ENCODE assay signal across 28 mouse cellular contexts in the genomic region with DNA sequence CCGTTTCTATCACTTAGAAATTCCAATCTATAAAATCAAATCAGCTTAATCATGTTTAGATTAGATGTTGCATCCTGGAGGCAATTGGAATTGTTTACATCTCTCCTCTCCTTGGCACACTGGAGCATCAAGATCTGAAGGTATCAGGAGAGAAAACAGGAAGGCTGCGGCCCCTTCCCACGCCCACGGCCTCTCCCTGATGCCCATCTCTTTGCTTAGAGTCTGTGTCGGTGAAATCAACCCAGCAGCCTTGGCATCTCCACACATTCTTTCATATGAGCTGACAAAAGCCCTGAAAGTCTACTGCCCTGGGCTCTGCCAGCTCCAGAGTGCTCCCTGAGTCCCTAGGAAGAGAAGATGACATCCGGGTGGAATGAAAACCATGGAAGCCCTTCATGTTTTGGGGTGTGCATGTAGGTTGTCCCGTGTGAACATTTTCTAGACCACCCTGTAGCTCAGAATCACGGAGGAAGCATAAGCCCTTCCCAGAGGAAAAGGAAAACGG. TPM values are rescaled to one million over a fixed set of nuclear protein-coding genes. Genes with fewer than 3 reads are reported as not detected.
DNase-seq lines count a peak whose midpoint lies in the region; ATAC-seq and TF ChIP-seq lines count a peak whose summit lies in the region.
"Had no signal": no experiment of that assay in that cellular context is flagged by ENCODE, and none has a peak within 500 bp of the region (broad histone marks: within the 10 kb centered on the region; RNA-seq: fewer than 3 reads in every experiment).

No protein-coding gene starts in this region.

- H3K9me3 ChIP-seq in midbrain, postnatal 0 days (ENCODE audit: low read length), result no peaks in the 10 kb centered on the region
- no peaks in the 10 kb centered on the region for H3K9me3 ChIP-seq in midbrain, embryonic 16.5 days (replicated peaks; ENCODE audit: control insufficient read depth, low read length, poor library complexity, severe bottlenecking)
- H3K9me3 ChIP-seq: embryonic facial prominence, embryonic 10.5 days; embryonic facial prominence, embryonic 15.5 days; forebrain, embryonic 13.5 days; limb, embryonic 13.5 days; liver, embryonic 13.5 days; neural tube, embryonic 15.5 days had no signal

- TF ChIP-seq CTCF in heart, adult 2 months (IDR thresholded peaks at IDR 0.05), result no peak
- TF ChIP-seq CTCF in left cerebral cortex, adult 2 months (IDR thresholded peaks at IDR 0.05), result no peak
- TF ChIP-seq CTCF in midbrain, postnatal 0 days (IDR thresholded peaks at IDR 0.05), result no peak

- peak overlapping the region; percentile 37; the same call in 1 of the 2 replicates for H3K9ac ChIP-seq in heart, adult 2 months (ENCODE audit: low read depth, low read length)
- no peak overlapping the region for H3K9ac ChIP-seq in midbrain, postnatal 0 days (replicated peaks; ENCODE audit: low read length, poor library complexity, severe bottlenecking)
- no peak overlapping the region for H3K9ac ChIP-seq in midbrain, embryonic 16.5 days (ENCODE audit: low read depth, low read length)
- H3K9ac ChIP-seq: embryonic facial prominence, embryonic 15.5 days; forebrain, embryonic 13.5 days; hindbrain, embryonic 14.5 days; limb, embryonic 13.5 days; liver, embryonic 13.5 days; neural tube, embryonic 15.5 days had no signal

- no peak for TF ChIP-seq EP300 in heart, adult 2 months (IDR thresholded peaks at IDR 0.05; ENCODE audit: insufficient read depth, low read depth, low read length)

- peaks cover 30% of the 10 kb centered on the region for H3K4me1 ChIP-seq in heart, adult 2 months (ENCODE audit: control insufficient read depth, insufficient read depth, low read length)
- no peaks in the 10 kb centered on the region for H3K4me1 ChIP-seq in midbrain, postnatal 0 days (ENCODE audit: insufficient read depth, low read length)
- H3K4me1 ChIP-seq in midbrain, embryonic 16.5 days (ENCODE audit: control insufficient read depth, insufficient read depth, low read length), result peaks cover 7% of the 10 kb centered on the region

- H3K4me2 ChIP-seq in midbrain, postnatal 0 days (ENCODE audit: low read depth, low read length, poor library complexity, severe bottlenecking), result no peak overlapping the region
- no peak overlapping the region for H3K4me2 ChIP-seq in midbrain, embryonic 16.5 days (ENCODE audit: low read length)
- H3K4me2 ChIP-seq: embryonic facial prominence, embryonic 15.5 days; forebrain, embryonic 13.5 days; heart, embryonic 11.5 days; hindbrain, embryonic 14.5 days; limb, embryonic 13.5 days; liver, embryonic 13.5 days; midbrain, embryonic 11.5 days; neural tube, embryonic 15.5 days had no signal

- no peaks in the 10 kb centered on the region for H3K79me2 ChIP-seq in heart, adult 2 months (replicated peaks; ENCODE audit: control insufficient read depth, insufficient read depth, low read length)

- H3K27me3 ChIP-seq in heart, adult 2 months (ENCODE audit: control insufficient read depth, insufficient read depth, low read length), result no peaks in the 10 kb centered on the region
- no peaks in the 10 kb centered on the region for H3K27me3 ChIP-seq in midbrain, postnatal 0 days (ENCODE audit: insufficient read depth, low read length)
- no peaks in the 10 kb centered on the region for H3K27me3 ChIP-seq in midbrain, embryonic 16.5 days (ENCODE audit: control insufficient read depth, insufficient read depth, low read depth, low read length)
- H3K27me3 ChIP-seq: embryonic facial prominence, embryonic 15.5 days; forebrain, embryonic 13.5 days had no signal

- H3K4me3 ChIP-seq in heart, adult 2 months, result no peak overlapping the region
- no peak overlapping the region for H3K4me3 ChIP-seq in left cerebral cortex, adult 2 months
- H3K4me3 ChIP-seq in midbrain, postnatal 0 days (ENCODE audit: low read depth, low read length), result no peak overlapping the region
- H3K4me3 ChIP-seq in midbrain, embryonic 16.5 days (ENCODE audit: low read depth, low read length), result no peak overlapping the region
- H3K4me3 ChIP-seq: embryonic facial prominence, embryonic 10.5 days; embryonic facial prominence, embryonic 15.5 days; forebrain, embryonic 13.5 days; limb, embryonic 13.5 days; liver, embryonic 13.5 days; neural tube, embryonic 15.5 days had no signal

- intact Hi-C loops in heart, adult 2 months (cut with DNase I), result loop anchor here (5.0 kb wide), 1 partner anchor 34 kb away; no protein-coding TSS in a partner anchor
- intact Hi-C loops in left cerebral cortex, adult 2 months (cut with DNase I), result no loop called here

- peaks cover 30% of the 10 kb centered on the region for H3K36me3 ChIP-seq in heart, adult 2 months (ENCODE audit: control insufficient read depth, insufficient read depth, low read length)
- H3K36me3 ChIP-seq in midbrain, postnatal 0 days (ENCODE audit: insufficient read depth, low read length), result no peaks in the 10 kb centered on the region
- no peaks in the 10 kb centered on the region for H3K36me3 ChIP-seq in midbrain, embryonic 16.5 days (ENCODE audit: control insufficient read depth, insufficient read depth, low read length)
- H3K36me3 ChIP-seq: embryonic facial prominence, embryonic 10.5 days; embryonic facial prominence, embryonic 15.5 days; limb, embryonic 13.5 days; liver, embryonic 13.5 days; neural tube, embryonic 15.5 days had no signal

- ATAC-seq in midbrain, postnatal 0 days (ENCODE audit: low FRiP score), result no peak
- no peak for ATAC-seq in midbrain, embryonic 16.5 days
- ATAC-seq: activated CD4-positive, CD25-positive, alpha-beta regulatory T cell, adult 4 months; CD4-positive, CD25-positive, alpha-beta regulatory T cell, adult 4 months; forebrain, embryonic 13.5 days had no signal

- H3K27ac ChIP-seq in heart, adult 2 months, result peak overlapping the region; percentile 48
- H3K27ac ChIP-seq in left cerebral cortex, adult 2 months, result peak overlapping the region; percentile 12
- 0 out of 2 replicates have a peak overlapping the region, but pooled peaks have one; percentile 26 for H3K27ac ChIP-seq in midbrain, postnatal 0 days (ENCODE audit: low read depth, low read length)
- H3K27ac ChIP-seq in midbrain, embryonic 16.5 days (ENCODE audit: low read length), result no peak overlapping the region
- H3K27ac ChIP-seq: embryonic facial prominence, embryonic 15.5 days; forebrain, embryonic 13.5 days; hindbrain, embryonic 14.5 days; limb, embryonic 13.5 days; liver, embryonic 13.5 days; neural tube, embryonic 15.5 days had no signal

- no peak for DNase-seq in heart, adult 2 months
- DNase-seq in heart, adult 8-10 months (ENCODE audit: low spot score), result no peak
- DNase-seq in left cerebral cortex, adult 2 months (ENCODE audit: extremely low spot score in 1 of 2, low spot score in 2 of 2), result no peak
- DNase-seq in left cerebral cortex, adult 9 months (ENCODE audit: low spot score in 2 of 2), result no peak
- no peak for DNase-seq in midbrain, postnatal 0 days (ENCODE audit: low spot score)
- DNase-seq in lung, postnatal 36 days, result peak; percentile 58
- no peak for DNase-seq in urinary bladder, postnatal 36 days (ENCODE audit: low spot score in 2 of 2)
- DNase-seq: adrenal gland, adult 2 months; adrenal gland, postnatal 36 days; cerebellum, adult 8-10 months; cerebellum, postnatal 25 days; kidney, adult 18-20 months; kidney, postnatal 4 days; liver, embryonic 13.5 days; retina, postnatal 1 day; right cerebral cortex, postnatal 14 days; thymus, postnatal 4 days had no signal

- 52% methylated on average over 9 of the region's 9 CpGs for WGBS in heart, adult 2 months
- 68% methylated on average over 9 of the region's 9 CpGs for WGBS in midbrain, postnatal 0 days
- WGBS in midbrain, embryonic 16.5 days, result 72% methylated on average over 9 of the region's 9 CpGs

- TF ChIP-seq POLR2A in heart, adult 2 months (IDR thresholded peaks at IDR 0.05; ENCODE audit: insufficient read depth, low read depth, low read length), result no peak

RNA-seq across cellular contexts. Expression of a gene that starts 48.1 kb away (rescaled TPM):
- total RNA-seq in heart, adult 2 months (2021), result 100 to 1,000 TPM; 149 to 150 TPM
- 15.7 and 23.7 TPM in 2 replicates for polyA plus RNA-seq in heart, adult 2 months (2012; rRNA removed)
- total RNA-seq in heart, adult 8-10 months (2022), result 100 to 1,000 TPM; 105 to 204 (median 152) TPM
- total RNA-seq in left cerebral cortex, adult 2 months (2021), result 100 to 1,000 TPM in 1 of 2 experiments, 10 to 100 TPM in 1; 92.9 to 111 TPM
- total RNA-seq in midbrain, postnatal 0 days (2014; rRNA removed), result 8.3 and 12.6 TPM in 2 replicates
- polyA plus RNA-seq in midbrain, postnatal 0 days (2015; fragmentation: Nextera tagmentation; extraction: Ambion mirVana), result 5.5 and 6.1 TPM in 2 replicates
- 5.4 and 6.4 TPM in 2 replicates for polyA plus RNA-seq in midbrain, embryonic 16.5 days (2015; fragmentation: Nextera tagmentation; extraction: Ambion mirVana)
- polyA plus RNA-seq: activated CD4-positive, CD25-positive, alpha-beta regulatory T cell, adult 4 months; CD4-positive, CD25-positive, alpha-beta regulatory T cell, adult 4 months had no signal
